Mouse (Mus musculus) bone marrow, adult 2 months (tissue): ENCODE measurements around the gene Aldh3a2.

Source experiments
- CTCF ChIP-seq: fragments of 200-500 bp; IDR thresholded peaks from 2 replicates; pipeline ENCODE4 v1.5.1; 2011; ENCODE audit warnings: low read length, control low read depth; ENCODE audit not compliant: control insufficient read depth, insufficient read depth
- POLR2A ChIP-seq: fragments of 200-500 bp; IDR thresholded peaks from 2 replicates; pipeline ENCODE4 v1.6.1; 2011; ENCODE audit warnings: low read depth, mild to moderate bottlenecking, control low read depth, low read length, borderline replicate concordance; ENCODE audit not compliant: control insufficient read depth

DNA sequence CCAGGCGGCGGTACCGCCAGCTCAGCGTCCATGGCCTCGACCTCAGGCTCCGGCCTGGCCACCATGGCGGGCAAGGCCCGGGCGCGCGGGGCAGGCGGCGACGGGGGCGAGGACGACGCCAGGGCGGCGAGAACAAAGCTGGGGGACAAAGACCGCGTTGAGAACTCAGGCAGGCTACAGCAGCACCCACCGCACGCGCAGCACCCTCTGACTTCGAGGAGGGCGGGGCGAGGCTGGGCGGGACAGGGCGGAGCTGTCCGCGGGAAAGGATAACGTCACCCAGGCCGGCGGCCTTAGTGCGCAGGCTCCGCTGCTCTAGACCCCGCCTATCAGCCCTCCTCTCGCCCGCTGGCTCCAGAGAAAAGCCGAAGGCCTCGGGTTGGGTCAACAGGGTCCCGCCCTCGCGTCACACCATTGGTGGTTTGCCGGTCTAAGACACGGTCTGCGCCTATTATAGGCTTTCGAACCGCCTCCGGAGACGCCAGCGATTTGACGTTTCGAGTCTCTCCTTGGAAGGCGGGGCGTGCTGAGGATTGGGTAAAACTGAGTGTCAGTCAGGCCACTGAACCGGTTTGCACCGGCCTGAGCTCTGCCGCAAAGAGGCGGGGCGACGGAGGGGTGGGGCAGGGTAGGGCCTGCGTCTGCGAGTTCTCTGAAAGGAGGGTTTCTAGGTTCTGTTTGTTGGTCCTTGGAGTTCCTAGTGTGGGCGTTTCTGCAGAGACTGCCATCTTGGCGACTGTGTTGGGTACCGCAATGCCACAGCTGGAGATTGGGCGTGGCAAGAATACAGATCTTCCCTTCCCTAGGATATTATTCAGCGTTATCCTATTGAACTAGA is 92.2 kb downstream of the Aldh3a2 start, which contains the start of gene Usp22:
- TF ChIP-seq POLR2A: peak; percentile 82
- TF ChIP-seq CTCF: 0 out of 2 replicates have a peak, but pooled peaks have one; percentile 7
